Mouse (Mus musculus): ENCODE data around the gene Nt5dc1. TPM values are rescaled to one million over a fixed set of nuclear protein-coding genes. Genes with fewer than 3 reads are reported as not detected.

Gene Nt5dc1
- total RNA-seq, 4 experiments from 2014 or later = 2.6 to 4.4 (median 4.1) TPM

DNA sequence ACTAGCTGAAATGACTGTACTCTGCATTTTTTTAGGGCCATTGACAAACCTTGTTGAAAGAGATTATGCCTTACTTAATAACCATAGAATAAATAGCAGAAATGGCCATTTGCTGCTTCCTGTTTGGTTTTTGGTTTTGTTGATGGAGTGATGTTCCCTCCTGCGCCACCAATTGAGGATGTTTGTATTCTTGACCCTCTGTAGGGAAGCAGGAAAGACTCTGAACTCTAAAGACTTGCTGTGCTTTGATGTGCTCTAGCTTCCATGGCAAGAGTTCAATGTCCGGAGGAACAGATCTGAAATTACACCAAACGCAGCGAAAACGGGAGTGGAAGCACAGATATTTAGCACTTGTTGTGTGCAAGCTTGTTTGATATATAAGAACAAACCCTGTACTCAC lies 173.6 kb downstream of the Nt5dc1 start:
- no peak for DNase-seq (ENCODE audit: low spot score in 2 of 2)

DNA sequence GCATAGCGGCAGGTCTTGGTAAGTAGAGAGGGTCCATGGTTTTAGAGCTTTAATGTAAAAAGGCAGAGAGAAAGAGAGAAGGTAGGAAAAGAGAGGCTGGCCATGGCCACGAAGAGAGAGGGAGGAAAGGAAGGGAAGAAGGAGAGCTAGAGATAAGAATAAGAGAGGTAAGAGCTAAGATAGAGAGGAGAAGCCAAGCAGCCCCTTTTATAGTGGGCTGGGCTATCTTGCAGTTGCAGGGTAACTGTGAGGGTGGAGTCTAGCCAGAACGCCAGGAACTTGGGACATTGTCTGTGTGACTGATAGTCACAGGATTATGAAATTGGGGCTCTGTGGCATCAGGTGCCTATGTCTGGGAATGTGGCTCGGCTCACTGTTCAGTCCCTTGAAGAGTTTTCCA lies 179.8 kb downstream of the Nt5dc1 start:
- DNase-seq (ENCODE audit: low spot score in 2 of 2) = no peak

Other genes with a start within 250 kb of the Nt5dc1 start
- gene Dse, start 210.8 kb downstream of the Nt5dc1 start, total RNA-seq (2022) = 10 to 100 TPM in 1 of 4 experiments, 1 to 10 TPM in 3; 5.6 to 10.4 (median 7.9) TPM
- gene Tspyl1, start 136.4 kb downstream of the Nt5dc1 start, total RNA-seq (2022) = 100 to 1,000 TPM; 159 to 186 (median 174) TPM
- gene Tspyl4, start 121.1 kb downstream of the Nt5dc1 start, total RNA-seq (2022) = 100 to 1,000 TPM; 388 to 444 (median 418) TPM
- under 1 TPM; 0.14 to 0.28 (median 0.24) TPM for gene Col10a1, start 28.6 kb downstream of the Nt5dc1 start, total RNA-seq (2022)
- 1 to 10 TPM in 1 of 4 experiments, under 1 TPM in 3; 0.30 to 2.6 (median 0.63) TPM for gene Frk, start 64.8 kb upstream of the Nt5dc1 start, total RNA-seq (2022)